Mouse (Mus musculus) hindbrain, embryonic 14.5 days (tissue): ENCODE measurements around the gene Atxn1. TPM values are rescaled to one million over a fixed set of nuclear protein-coding genes. Genes with fewer than 3 reads are reported as not detected.

Experiments
- ATAC-seq: fragments of 200-750 bp; cut with Nextera tagmentation; 2 replicates; pipeline ENCODE4 v1.8.0; 2017; ENCODE audit warnings: moderate number of reproducible peaks, mild to moderate bottlenecking, moderate TSS enrichment, moderate library complexity; ENCODE audit not compliant: low FRiP score
- DNase-seq: peaks from one replicate; pipeline ENCODE4 v3.0.0-alpha.2; 2015; ENCODE audit warnings: low spot score
- H3K27ac ChIP-seq: fragments of 300-500 bp; sonication (generic); 2 replicates; pipeline ENCODE4 v1.5.1; 2014; ENCODE audit warnings: mild to moderate bottlenecking, moderate library complexity
- H3K27me3 ChIP-seq: fragments of 300-500 bp; sonication (generic); 2 replicates; pipeline ENCODE4 v1.6.1; 2014; ENCODE audit warnings: mild to moderate bottlenecking, low read length, mixed read lengths; ENCODE audit not compliant: control insufficient read depth, insufficient read depth
- H3K36me3 ChIP-seq: fragments of 300-500 bp; sonication (generic); replicated peaks from 2 replicates; pipeline ENCODE4 v1.6.1; 2014; ENCODE audit not compliant: control insufficient read depth, insufficient read depth
- H3K4me1 ChIP-seq: fragments of 300-500 bp; sonication (generic); replicated peaks from 2 replicates; pipeline ENCODE4 v1.6.1; 2014; ENCODE audit warnings: antibody characterized with exemption, low read length, mixed read lengths; ENCODE audit not compliant: control insufficient read depth, insufficient read depth
- H3K4me2 ChIP-seq: fragments of 300-500 bp; sonication (generic); replicated peaks from 2 replicates; pipeline ENCODE4 v1.6.1; 2014; ENCODE audit warnings: mild to moderate bottlenecking, moderate library complexity
- H3K4me3 ChIP-seq: fragments of 300-500 bp; sonication (generic); replicated peaks from 2 replicates; pipeline ENCODE4 v1.5.1; 2014; ENCODE audit warnings: mild to moderate bottlenecking, low read length
- H3K9ac ChIP-seq: fragments of 300-500 bp; sonication (generic); 2 replicates; pipeline ENCODE4 v1.6.1; 2014
- H3K9me3 ChIP-seq: fragments of 300-500 bp; sonication (generic); 2 replicates; pipeline ENCODE4 v1.6.1; 2016; ENCODE audit warnings: low read length; ENCODE audit not compliant: control insufficient read depth
- WGBS: fragments of 180-500 bp; shearing (Covaris S2); extraction: QIAGEN DNeasy Blood & Tissue Kit; methylation state at CpG from one replicate; pipeline ENCODE4 v1.1.7; 2014; 5-methylcytosine and 5-hydroxymethylcytosine counted together
- polyA plus RNA-seq: library from polyadenylated mRNA; unstranded; fragments of >200 nt; fragmentation: Nextera tagmentation; extraction: Ambion mirVana; gene quantifications from 2 replicates; pipeline ENCODE4 v1.2.1, GENCODE M21; 2014

Gene Atxn1
- polyA plus RNA-seq, 1 experiment from 2014 or later: 8.1 TPM

DNA sequence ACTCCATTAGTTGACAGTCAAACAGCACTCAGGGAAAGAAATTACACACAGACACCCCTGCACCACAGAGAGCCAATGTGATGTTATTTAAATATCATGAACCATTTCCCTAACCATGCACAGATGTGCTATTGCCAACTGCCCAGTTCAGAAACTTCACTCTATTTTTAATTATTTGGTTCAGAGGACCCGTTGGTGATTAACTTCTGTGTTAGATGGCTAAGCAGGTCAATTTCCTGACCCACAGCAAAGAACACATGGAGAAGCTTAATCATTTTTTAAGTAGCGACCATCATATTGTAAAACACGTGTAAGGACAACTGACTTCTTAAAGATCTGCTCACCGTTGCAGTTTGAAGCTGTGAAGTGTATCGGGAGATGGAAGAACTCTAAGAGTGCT is 26.7 kb downstream of the Atxn1 start:
- Histone ChIP-seq H3K4me2 (no peak overlapping the region), H3K9ac (no peak overlapping the region), H3K27me3 (no peaks in the 10 kb centered on the region), H3K4me3 (no peak overlapping the region), H3K27ac (no peak overlapping the region), H3K36me3 (no peaks in the 10 kb centered on the region; the same call in 1 of the 2 replicates), H3K9me3 (no peaks in the 10 kb centered on the region), H3K4me1 (no peaks in the 10 kb centered on the region)
- DNase-seq (no peak), ATAC-seq (no peak)
- WGBS: 85% methylated on average over 5 of the region's 5 CpGs

DNA sequence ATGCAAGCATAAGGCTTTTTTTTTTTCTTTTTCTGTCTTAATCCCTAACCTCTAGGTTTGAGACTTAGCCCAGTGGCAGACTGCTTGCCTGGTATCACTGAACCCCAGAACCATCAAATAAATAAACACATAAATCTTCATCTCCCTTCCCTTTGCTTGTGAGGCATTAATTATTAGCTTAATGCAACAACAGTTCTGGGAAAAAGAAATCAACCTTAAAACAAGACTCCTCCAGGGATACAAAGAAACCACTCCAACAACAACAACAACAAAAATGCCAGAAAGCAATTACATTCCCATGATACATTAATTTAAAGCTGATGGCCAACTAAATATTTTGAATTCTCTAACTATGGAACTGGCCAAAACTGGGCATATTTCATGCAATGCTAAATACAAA is 28.0 kb downstream of the Atxn1 start:
- no peaks in the 10 kb centered on the region for H3K27me3 ChIP-seq
- DNase-seq (no peak), ATAC-seq (no peak)
- H3K4me3 ChIP-seq: no peak overlapping the region
- no peak overlapping the region for H3K9ac ChIP-seq
- H3K4me1 ChIP-seq: no peaks in the 10 kb centered on the region
- no peak overlapping the region for H3K4me2 ChIP-seq
- H3K9me3 ChIP-seq: no peaks in the 10 kb centered on the region
- no peaks in the 10 kb centered on the region; the same call in 1 of the 2 replicates for H3K36me3 ChIP-seq
- H3K27ac ChIP-seq: no peak overlapping the region

DNA sequence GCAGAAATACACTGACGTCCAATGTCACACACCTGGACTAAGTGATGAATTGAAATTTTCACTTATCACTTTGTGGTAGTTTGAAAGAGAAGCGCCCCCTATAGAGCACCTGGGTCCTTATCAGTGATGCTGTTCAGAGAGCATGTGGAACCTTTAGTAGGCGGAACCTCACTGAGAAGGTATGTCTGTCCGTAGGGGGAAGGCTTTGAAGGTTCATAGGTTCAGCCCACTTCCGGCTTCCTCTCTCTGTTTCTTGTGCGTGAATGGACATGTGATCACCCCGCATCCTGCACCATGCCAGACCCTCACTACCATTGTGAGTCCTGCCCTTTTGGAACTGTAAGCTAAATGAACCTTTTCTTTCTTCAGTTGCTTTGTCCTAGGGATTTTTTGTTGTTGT is 29.0 kb downstream of the Atxn1 start:
- no peak overlapping the region for H3K4me2 ChIP-seq
- no peak overlapping the region for H3K27ac ChIP-seq
- H3K4me1 ChIP-seq: no peaks in the 10 kb centered on the region
- no peak overlapping the region for H3K4me3 ChIP-seq
- H3K36me3 ChIP-seq: no peaks in the 10 kb centered on the region
- 82% methylated on average over 7 of the region's 7 CpGs for WGBS
- H3K9ac ChIP-seq: no peak overlapping the region
- H3K27me3 ChIP-seq: no peaks in the 10 kb centered on the region
- H3K9me3 ChIP-seq: no peaks in the 10 kb centered on the region
- ATAC-seq (no peak), DNase-seq (no peak)

DNA sequence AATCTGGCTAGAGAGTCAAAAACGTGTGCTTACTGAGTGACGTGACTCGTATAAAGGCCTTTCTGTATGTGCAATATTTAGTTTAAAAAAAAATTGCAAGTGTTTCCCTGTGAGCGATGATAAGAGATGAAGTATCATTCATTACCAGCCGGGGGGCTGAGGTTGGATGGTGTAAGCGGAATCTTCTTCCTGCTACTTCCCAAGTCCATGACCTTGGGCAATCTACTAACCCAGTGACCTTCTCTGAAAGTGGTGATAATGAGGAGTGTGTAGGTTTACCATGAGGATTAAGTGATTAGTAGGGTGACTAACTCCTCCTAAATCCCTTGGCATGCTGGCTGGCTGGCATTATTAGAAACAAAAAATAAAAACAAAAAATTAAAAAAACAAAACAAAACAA is 30.0 kb downstream of the Atxn1 start:
- H3K4me1 ChIP-seq: no peaks in the 10 kb centered on the region
- ATAC-seq (no peak), DNase-seq (no peak)
- no peaks in the 10 kb centered on the region for H3K27me3 ChIP-seq
- no peak overlapping the region for H3K27ac ChIP-seq
- H3K9ac ChIP-seq: no peak overlapping the region
- no peak overlapping the region for H3K4me3 ChIP-seq
- WGBS: 82% methylated on average over 6 of the region's 6 CpGs
- no peaks in the 10 kb centered on the region for H3K9me3 ChIP-seq
- H3K36me3 ChIP-seq: no peaks in the 10 kb centered on the region
- H3K4me2 ChIP-seq: no peak overlapping the region

DNA sequence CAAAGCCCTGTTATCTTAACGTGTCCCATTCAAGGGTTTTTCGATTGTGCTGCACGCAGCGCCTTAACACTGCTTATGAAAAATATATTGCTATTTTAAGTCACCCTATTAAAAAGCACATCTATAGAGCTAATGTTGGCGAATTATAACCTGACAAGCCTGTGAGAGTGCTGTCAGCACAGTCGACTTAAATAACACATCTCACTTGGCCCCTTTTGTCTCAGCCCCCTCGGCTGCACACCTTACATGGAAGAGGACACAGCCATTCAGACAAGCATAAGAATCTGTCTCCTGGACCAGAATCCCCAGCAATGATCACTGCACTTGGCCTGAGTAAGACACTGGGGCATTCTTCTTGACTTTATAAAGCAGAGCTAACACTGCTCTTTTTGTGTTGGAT is 30.7 kb downstream of the Atxn1 start:
- no peak overlapping the region for H3K4me3 ChIP-seq
- 67% methylated on average over 7 of the region's 7 CpGs for WGBS
- H3K36me3 ChIP-seq: no peaks in the 10 kb centered on the region
- no peaks in the 10 kb centered on the region for H3K27me3 ChIP-seq
- no peaks in the 10 kb centered on the region for H3K9me3 ChIP-seq
- H3K4me1 ChIP-seq: no peaks in the 10 kb centered on the region
- no peak overlapping the region for H3K4me2 ChIP-seq
- H3K27ac ChIP-seq: no peak overlapping the region
- DNase-seq: no peak
- no peak for ATAC-seq
- H3K9ac ChIP-seq: no peak overlapping the region

DNA sequence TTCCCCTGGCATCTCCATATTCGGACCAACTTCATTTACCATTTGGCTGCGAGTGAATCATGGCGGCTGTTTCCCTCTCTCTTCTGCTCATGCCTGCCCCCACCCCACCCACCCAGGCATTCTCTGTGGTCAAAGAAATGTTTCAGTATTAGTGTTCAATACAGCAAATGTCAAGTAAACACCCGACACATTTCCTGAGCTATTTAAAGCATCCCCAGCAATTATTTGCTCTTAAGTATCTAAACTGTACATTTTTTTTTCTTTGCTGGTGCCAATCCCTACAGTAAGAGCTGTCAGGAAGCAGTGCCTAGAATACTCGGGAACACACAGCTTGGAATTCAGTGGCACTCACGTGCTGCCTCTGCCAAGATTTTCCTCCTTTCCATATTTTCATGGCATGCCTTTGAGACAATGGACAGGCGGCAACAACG is 32.3 kb downstream of the Atxn1 start:
- no peak overlapping the region for H3K27ac ChIP-seq
- H3K9ac ChIP-seq: no peak overlapping the region
- no peaks in the 10 kb centered on the region for H3K36me3 ChIP-seq
- ATAC-seq (no peak), DNase-seq (no peak)
- WGBS: 72% methylated on average over 8 of the region's 8 CpGs
- H3K4me2 ChIP-seq: no peak overlapping the region
- H3K9me3 ChIP-seq: no peaks in the 10 kb centered on the region
- no peaks in the 10 kb centered on the region for H3K4me1 ChIP-seq
- no peak overlapping the region for H3K4me3 ChIP-seq
- H3K27me3 ChIP-seq: no peaks in the 10 kb centered on the region

DNA sequence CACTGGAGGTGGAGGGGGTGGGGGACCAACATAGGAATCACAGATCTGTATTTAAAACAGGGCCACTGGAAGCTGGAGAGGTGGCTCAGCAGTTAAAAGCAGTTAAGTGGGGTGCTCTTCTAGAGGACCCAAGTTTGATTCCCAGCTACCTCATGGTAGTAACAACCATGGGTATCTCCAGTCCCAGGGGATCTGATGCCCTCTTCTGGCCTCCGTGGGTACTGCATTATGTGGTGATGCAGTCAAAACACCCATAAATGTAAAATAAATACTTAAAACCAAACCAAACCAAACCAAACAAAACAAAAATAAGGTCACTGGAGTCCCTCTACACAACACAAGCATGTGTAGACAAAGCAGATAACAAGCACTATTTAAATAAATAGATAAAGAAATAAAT is 32.9 kb downstream of the Atxn1 start:
- Histone ChIP-seq H3K9ac (no peak overlapping the region), H3K27ac (no peak overlapping the region), H3K9me3 (no peaks in the 10 kb centered on the region), H3K36me3 (no peaks in the 10 kb centered on the region), H3K4me1 (no peaks in the 10 kb centered on the region), H3K4me2 (no peak overlapping the region), H3K27me3 (no peaks in the 10 kb centered on the region), H3K4me3 (no peak overlapping the region)
- 65% methylated on average over 1 of the region's 1 CpGs for WGBS
- DNase-seq (no peak), ATAC-seq (no peak)

DNA sequence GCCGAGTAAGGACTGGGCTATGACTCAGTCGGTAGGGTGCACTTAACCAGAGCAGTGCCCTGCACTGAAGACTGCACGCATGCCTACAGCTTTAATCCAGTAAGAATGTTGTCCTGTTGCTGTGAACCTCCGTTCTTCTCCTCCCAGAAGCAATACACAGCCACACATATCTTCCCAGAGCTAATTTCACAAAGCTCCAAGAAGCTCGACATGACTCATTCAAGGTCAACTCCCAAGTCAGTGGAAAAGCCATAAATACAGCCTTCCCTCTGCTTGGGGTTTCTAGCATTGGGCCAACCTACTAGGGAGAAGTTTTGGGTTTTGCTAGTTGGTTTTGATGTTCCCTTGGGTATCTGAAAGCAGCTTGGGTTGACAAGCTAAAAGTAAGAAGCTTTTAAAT is 33.6 kb downstream of the Atxn1 start:
- DNase-seq (no peak), ATAC-seq (no peak)
- no peaks in the 10 kb centered on the region for H3K4me1 ChIP-seq
- H3K36me3 ChIP-seq: no peaks in the 10 kb centered on the region
- no peak overlapping the region for H3K27ac ChIP-seq
- H3K9me3 ChIP-seq: no peaks in the 10 kb centered on the region
- 94% methylated on average over 5 of the region's 5 CpGs for WGBS
- no peak overlapping the region for H3K4me3 ChIP-seq
- H3K27me3 ChIP-seq: no peaks in the 10 kb centered on the region
- no peak overlapping the region for H3K4me2 ChIP-seq
- no peak overlapping the region for H3K9ac ChIP-seq

DNA sequence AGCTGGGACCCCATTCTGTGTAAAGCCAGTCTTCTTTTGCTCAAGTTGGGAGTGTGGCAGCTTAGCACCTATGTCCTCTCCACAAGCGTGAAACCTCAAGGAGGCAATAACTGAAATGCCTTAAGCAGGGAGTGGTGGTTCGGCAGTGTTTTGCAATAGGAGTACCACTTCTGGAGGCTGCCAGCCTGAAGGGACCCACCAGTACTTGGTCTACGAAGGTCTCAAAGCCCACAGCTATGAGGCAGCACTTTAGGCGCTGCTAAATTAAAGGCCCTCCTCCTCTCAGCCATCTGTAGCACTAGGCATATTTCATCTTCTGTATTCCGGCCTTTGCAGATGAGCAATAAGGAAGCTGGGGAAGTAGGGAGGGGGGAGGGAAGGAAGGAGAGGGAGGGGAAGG is 35.1 kb downstream of the Atxn1 start:
- no peak overlapping the region for H3K4me3 ChIP-seq
- no peak overlapping the region for H3K9ac ChIP-seq
- no peak overlapping the region for H3K4me2 ChIP-seq
- no peak overlapping the region for H3K27ac ChIP-seq
- DNase-seq: no peak
- H3K36me3 ChIP-seq: no peaks in the 10 kb centered on the region
- no peaks in the 10 kb centered on the region for H3K4me1 ChIP-seq
- H3K27me3 ChIP-seq: no peaks in the 10 kb centered on the region
- ATAC-seq: no peak
- 76% methylated on average over 5 of the region's 5 CpGs for WGBS
- H3K9me3 ChIP-seq: no peaks in the 10 kb centered on the region

DNA sequence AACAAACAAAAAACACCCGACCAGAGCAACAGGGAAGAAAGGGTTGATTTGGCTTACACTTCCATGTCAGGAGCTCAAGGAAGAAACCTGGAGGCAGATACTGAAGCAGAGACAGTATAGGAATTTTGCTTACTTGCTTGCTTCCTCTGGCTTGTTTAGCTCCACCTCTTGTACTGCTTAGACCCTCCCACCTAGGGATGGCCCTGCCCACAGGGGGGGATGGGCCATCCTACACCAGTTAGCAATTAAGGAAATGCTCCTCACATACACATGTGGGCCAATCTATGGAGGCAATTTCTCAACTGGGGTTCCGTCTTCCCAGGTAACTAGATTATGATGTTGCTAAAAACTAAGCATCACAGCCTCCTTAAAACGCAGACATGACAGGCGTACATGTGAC is 39.5 kb downstream of the Atxn1 start:
- Histone ChIP-seq H3K9ac (no peak overlapping the region), H3K36me3 (no peaks in the 10 kb centered on the region), H3K9me3 (no peaks in the 10 kb centered on the region), H3K4me1 (no peaks in the 10 kb centered on the region), H3K4me3 (no peak overlapping the region), H3K27ac (no peak overlapping the region), H3K27me3 (no peaks in the 10 kb centered on the region), H3K4me2 (no peak overlapping the region)
- WGBS: 90% methylated on average over 4 of the region's 4 CpGs
- ATAC-seq (no peak), DNase-seq (no peak)
